ENCODE assay signal across 9 mouse cellular contexts in genomic region chr19:30217335-30217734, GRCm38 (mm10). TPM values are rescaled to one million over a fixed set of nuclear protein-coding genes. Genes with fewer than 3 reads are reported as not detected.
DNase-seq lines count a peak whose midpoint lies in the region; ATAC-seq and TF ChIP-seq lines count a peak whose summit lies in the region.
"Had no signal": no experiment of that assay in that cellular context is flagged by ENCODE, and none has a peak within 500 bp of the region (broad histone marks: within the 10 kb centered on the region; RNA-seq: fewer than 3 reads in every experiment).

No protein-coding gene starts in this region.

- H3K27ac ChIP-seq in heart, embryonic 10.5 days: no peak overlapping the region

- peaks cover 11% of the 10 kb centered on the region for H3K9me3 ChIP-seq in E14TG2a.4 (ENCODE audit: low read length)
- no peaks in the 10 kb centered on the region for H3K9me3 ChIP-seq in heart, embryonic 10.5 days

- DNase-seq in NIH3T3 (ENCODE audit: low read depth): peak; percentile 82
- peak; percentile 72 for DNase-seq in heart, embryonic 10.5 days (ENCODE audit: low spot score)
- DNase-seq in layer of hippocampus, adult 9-10 months (ENCODE audit: low spot score): peak; percentile 46
- peak; percentile 31 for DNase-seq in lung, postnatal 25 days (ENCODE audit: low spot score)
- DNase-seq in right cerebral cortex, postnatal 10 days (ENCODE audit: low spot score in 2 of 2): peak; percentile 61 to 76

- H3K27me3 ChIP-seq in E14TG2a.4 (ENCODE audit: insufficient read depth, low read length): peaks cover 3% of the 10 kb centered on the region; the same call in 1 of the 2 replicates
- no peaks in the 10 kb centered on the region for H3K27me3 ChIP-seq in heart, embryonic 10.5 days (ENCODE audit: insufficient read depth, poor library complexity, severe bottlenecking)

- 17% methylated on average over 7 of the region's 7 CpGs for WGBS in heart, embryonic 10.5 days

- H3K36me3 ChIP-seq in E14TG2a.4 (ENCODE audit: insufficient read depth, low read length): no peaks in the 10 kb centered on the region
- H3K36me3 ChIP-seq in heart, embryonic 10.5 days: no peaks in the 10 kb centered on the region

- ATAC-seq in common myeloid progenitor, adult 5-6 weeks (replicated peaks; ENCODE audit: low read depth, poor library complexity, severe bottlenecking): peak; percentile 69; the same call in 1 of the 2 replicates

- H3K4me3 ChIP-seq in E14TG2a.4 (replicated peaks; ENCODE audit: low read length): no peak overlapping the region
- H3K4me3 ChIP-seq in heart, embryonic 10.5 days: no peak overlapping the region

- TF ChIP-seq CTCF in E14TG2a.4 (conservative IDR thresholded peaks at IDR 0.05; ENCODE audit: low read length): peak; percentile 100

- peaks cover 21% of the 10 kb centered on the region for H3K4me1 ChIP-seq in E14TG2a.4 (replicated peaks; ENCODE audit: low read depth, low read length)
- peaks cover 4% of the 10 kb centered on the region; the same call in 1 of the 2 replicates for H3K4me1 ChIP-seq in heart, embryonic 10.5 days

RNA-seq across cellular contexts. Expression of gene Mbl2, which starts 15.4 kb away (rescaled TPM):
- total RNA-seq in common myeloid progenitor, adult 5-6 weeks (2017): not detected in 2 replicates
- polyA plus RNA-seq in heart, embryonic 10.5 days (2016; fragmentation: Nextera tagmentation; extraction: Ambion mirVana): 0.13 and 0.14 TPM in 2 replicates
- total RNA-seq: gastrocnemius, postnatal 36 days; neutrophil, adult 5-6 weeks had no signal

RNA-seq across cellular contexts. Expression of gene Gldc, which starts 42.1 kb away (rescaled TPM):
- 0.18 TPM in 1 of 2 replicates, not detected in the other for total RNA-seq in common myeloid progenitor, adult 5-6 weeks (2017)
- 9.4 and 12.7 TPM in 2 replicates for polyA plus RNA-seq in heart, embryonic 10.5 days (2016; fragmentation: Nextera tagmentation; extraction: Ambion mirVana)
- total RNA-seq: gastrocnemius, postnatal 36 days had no signal

Comparison
In these comparisons a context has a peak if more than half of its experiments do, and no peak if none do; other contexts are left out.
1. DNase-seq: peak in every context shown above with its lines; median percentile 82 in NIH3T3; 72 in heart, embryonic 10.5 days; 68 in right cerebral cortex, postnatal 10 days; 46 in layer of hippocampus, adult 9-10 months; 31 in lung, postnatal 25 days.